Mouse (Mus musculus) large intestine, adult 2 months (tissue): Measurements from ENCODE around the gene Tnik. TPM values are rescaled to one million over a fixed set of nuclear protein-coding genes. Genes with fewer than 3 reads are reported as not detected.

ENCODE experiments used
- DNase-seq: peaks from one replicate; pipeline ENCODE4 v3.0.0-alpha.2; 2012; ENCODE audit warnings: low read depth, low spot score
- WGBS: fragments of 180-500 bp; shearing (Covaris S2); methylation state at CpG from one replicate; pipeline ENCODE4 v1.1.7; 2018; 5-methylcytosine and 5-hydroxymethylcytosine counted together
- polyA plus RNA-seq: library from polyadenylated mRNA; depleted of rRNA; stranded (reverse); fragments of >200 nt; gene quantifications from 2 replicates; pipeline ENCODE4 v1.2.3, GENCODE M21; 2012

Gene Tnik
- polyA plus RNA-seq, 1 experiment = 4.9 TPM

DNA sequence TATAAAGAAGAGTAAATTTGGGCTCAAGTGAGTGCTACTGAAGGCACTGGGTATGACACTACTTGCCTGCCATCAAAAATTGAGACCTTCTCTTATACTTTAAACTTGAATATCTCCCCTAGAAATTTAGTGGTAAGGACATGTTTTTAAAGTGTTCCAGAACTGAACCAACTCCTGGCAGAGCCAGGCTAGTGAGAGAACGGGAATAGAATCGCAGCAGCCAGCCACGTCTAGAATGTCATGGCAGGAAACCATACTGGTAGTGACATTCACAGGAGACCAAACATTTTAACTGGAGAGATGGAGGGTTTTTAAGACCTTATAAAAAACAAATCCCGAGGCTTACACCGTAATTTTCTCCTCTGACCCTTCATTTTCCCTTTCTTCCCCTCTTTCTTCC lies 172.5 kb downstream of the Tnik start:
- 88% methylated on average over 5 of the region's 5 CpGs for WGBS
- DNase-seq = no peak

DNA sequence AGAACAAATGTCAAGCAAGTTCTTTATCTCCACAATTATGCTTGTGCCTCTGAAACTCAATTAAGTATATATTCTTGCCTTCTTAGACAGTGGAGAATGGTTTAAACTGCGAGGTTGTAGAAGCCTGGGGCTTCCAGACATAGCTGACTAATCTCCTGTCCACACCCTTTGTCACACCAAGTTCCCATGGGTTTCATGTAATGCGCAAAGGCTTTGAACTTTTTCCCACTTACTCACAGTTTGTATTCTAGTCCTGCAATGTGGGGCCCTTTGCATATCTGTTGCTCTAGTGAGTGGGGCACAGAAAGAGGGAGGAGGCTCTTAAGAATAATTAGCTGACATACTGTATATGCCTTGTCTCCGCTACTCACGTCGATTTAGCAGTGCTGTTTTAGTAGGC lies 174.4 kb downstream of the Tnik start:
- DNase-seq = no peak
- 86% methylated on average over 5 of the region's 5 CpGs for WGBS

DNA sequence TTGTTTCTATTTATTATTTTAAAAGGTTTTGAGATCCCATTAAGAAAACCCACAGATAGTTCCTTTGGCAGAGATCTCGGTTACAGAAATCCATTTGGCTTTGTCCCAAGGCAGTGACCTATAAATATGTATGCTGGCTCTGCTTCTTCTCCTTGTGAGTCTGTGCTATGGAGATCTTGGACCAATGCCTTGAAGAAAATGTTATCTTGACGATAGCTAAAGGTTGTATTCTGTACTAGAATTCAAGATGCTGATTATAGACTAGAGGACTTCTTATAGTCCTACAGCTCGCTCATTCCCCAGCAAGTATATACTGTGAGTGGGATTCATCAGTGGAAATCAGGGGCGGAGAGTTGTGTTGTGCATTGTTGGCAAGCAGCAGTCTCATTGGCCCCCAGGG lies 178.5 kb downstream of the Tnik start:
- WGBS = 60% methylated on average over 4 of the region's 4 CpGs
- no peak for DNase-seq

DNA sequence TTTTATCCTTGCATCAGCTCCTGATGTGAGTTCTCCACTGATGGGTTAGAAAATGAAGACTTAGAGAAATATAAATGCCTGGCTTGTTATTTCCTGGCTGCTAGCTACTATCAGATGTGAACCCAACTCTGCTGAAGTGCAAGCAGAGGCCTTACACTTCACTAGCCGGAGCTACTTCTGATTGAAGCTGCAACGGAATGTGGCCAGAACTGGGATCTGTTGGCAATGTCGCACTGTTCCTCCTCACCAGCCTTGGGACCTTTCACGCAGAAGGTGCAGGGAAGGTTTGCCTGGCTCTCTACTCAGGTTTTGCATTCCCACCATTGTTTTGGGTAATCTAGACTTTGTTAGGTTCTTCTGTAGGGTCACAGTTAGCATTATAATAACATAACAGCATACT lies 179.1 kb downstream of the Tnik start:
- WGBS = 94% methylated on average over 4 of the region's 4 CpGs
- no peak for DNase-seq

DNA sequence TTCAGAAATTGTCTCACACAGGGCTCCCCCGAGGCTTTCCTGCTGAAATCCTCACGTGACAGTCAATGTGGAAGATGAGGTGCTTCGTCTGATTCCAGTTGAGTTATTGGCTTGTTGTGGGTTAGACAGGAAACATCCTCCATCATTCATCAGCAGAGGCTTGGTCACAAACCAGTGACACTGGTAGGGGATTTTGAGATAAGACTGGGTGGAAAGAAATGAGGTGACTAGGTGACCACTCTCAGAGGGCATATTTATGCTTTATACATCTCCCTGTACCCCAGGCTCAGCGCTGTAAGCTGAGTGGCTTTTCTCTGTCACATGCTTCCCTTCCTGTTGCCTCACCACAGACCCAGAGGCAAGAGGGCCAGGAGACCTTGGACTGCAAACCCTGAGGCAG lies 184.9 kb downstream of the Tnik start:
- no peak for DNase-seq
- 83% methylated on average over 4 of the region's 4 CpGs for WGBS

DNA sequence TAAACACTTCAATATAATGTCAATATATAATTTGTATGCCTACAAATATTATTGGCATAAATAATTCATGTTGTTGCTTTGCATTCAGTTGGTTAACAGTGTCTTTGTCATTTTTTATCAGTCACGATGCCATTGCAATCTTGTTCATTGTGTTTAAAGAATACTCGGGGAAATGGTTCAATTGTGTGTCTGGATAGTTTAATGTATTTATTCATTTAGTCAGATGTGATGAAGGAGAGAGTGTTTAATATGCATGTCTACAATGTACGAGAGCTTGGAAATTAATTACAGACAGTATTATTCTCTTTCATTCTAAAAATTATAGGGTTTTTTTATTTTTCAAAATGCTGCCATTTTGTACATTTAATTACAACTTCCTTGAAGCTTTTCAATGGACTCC lies 190.4 kb downstream of the Tnik start:
- 94% methylated on average over 3 of the region's 3 CpGs for WGBS
- DNase-seq = no peak

DNA sequence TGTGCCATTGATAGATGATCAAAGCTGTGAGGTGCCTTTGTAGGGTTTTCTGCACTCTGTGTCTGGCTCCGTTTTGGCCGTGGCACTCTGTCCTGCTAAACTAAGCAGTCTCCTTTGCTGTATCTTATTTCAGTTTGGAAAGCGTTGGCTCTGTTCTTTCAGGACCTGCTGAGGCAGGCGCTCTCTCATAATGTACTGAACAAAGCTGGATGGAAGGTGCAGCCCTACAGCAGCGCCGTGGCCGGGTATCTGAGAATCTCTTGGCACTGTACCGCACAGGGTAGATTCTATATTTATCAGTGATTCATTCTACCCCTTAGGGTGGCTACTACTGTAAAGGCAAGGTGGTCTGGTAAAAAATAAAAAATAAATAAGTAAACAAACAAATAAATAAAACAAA lies 193.8 kb downstream of the Tnik start:
- WGBS = 86% methylated on average over 8 of the region's 8 CpGs
- DNase-seq = no peak

DNA sequence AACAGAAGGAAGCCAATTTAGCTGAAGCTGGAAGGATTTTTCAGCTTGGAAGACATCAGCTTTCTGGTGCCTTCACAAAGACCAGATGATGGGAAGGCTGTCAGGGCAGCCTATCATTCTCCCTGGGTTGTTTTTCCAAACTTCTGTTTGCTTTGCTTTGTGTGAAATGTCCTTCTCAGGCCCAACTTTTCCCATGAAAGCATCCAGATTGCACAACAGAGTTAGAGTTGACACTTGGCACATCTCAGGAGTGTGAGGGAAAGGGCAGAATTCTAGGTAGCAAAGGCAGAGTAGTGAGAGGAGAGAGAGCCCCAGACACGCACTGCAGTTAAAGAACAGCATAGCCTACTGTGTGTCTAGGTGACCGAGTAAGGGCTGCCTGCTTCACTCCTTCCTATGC lies 194.5 kb downstream of the Tnik start:
- WGBS = 83% methylated on average over 2 of the region's 2 CpGs
- no peak for DNase-seq

DNA sequence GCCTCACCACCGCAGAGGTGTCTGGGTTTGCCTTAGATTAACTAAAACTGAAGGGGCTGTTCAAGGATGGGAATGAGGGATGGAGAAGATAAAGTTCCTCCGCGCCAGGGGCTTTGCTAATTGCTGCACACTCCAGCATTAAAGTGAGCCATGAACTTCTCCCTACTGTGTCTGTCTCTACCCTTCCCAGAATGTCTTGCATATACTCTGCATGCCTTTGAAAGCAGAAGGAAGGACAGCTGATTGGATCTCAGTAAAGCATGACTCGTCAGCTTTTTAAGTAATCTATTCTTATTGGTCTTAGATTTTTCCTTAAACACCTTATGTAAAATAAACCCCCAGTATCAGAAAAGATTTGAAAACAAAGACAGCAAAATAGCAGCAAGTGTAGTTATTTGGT lies 203.7 kb downstream of the Tnik start:
- no peak for DNase-seq

DNA sequence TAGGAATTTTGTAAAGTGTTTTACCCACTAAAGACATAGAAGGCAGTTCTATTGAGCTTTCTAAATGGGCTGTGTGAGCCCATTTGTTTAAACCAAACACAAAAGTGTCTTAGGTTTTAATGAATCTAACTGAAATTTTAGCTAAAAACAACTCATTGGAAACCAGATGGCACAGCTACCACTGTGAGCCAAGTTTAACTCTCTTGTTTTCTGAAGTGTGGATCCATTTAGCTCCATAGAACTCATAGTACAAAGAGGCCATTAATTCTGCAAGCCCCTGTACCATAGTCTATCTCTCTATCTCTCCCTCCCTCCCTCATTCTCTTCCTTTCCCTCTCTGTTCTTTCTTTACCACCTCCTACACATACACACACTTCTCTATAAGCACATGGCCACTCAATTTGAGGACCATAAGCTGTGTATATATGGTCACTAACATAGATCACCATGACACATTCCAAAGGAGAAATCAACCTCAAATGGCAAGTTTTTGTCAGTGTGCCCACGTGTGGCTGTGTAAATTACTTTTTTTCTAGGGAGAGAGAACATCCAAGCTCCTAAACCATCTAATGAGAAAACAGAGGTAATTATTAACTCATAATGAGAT lies 204.2 kb downstream of the Tnik start:
- 27% methylated on average over 1 of the region's 1 CpGs for WGBS
- no peak for DNase-seq

More for the DNA sequence above, 203.7 kb downstream of the Tnik start:
- 93% methylated on average over 4 of the region's 4 CpGs for WGBS

DNA sequence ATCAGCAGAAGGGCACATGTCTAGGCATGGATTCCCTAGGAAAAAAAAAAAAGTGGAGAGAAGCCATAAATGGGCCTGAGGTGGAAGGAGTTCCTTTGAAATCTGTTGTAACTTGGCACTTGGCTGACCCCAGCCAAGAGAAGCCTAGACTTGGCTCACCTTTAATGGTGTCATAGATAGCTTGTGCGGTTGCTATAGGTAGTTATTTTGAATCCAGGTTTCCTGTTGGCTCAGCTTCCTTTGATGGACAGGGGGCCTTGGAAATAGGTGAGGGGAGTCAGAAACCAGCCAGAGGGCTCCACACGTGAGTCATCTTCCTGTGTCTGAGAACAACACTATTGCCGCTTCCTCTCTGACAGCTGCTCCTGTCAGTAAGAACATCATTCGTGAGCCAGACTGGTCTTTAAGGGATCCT lies 204.9 kb downstream of the Tnik start:
- WGBS = 74% methylated on average over 4 of the region's 4 CpGs
- no peak for DNase-seq

DNA sequence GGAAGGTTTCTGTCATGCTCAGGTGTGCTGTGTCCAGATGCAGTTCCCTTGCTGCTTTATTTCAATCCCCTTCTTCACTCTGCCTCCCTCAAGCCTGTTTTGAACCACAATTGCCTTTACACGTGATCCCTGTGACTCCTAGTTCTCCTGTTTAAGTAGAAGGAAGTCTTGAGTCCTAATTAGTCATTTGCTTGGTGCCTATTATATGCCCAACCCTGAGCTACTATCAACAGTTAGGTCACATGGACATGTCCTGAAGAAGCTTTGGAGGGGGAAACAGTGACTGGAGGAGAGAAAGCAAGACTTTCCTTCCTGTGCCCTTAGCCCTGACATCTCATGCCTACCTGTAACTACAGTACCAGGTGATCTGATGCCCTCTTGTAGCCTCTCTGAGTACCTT lies 210.4 kb downstream of the Tnik start:
- no peak for DNase-seq
- WGBS = 60% methylated on average over 1 of the region's 1 CpGs

DNA sequence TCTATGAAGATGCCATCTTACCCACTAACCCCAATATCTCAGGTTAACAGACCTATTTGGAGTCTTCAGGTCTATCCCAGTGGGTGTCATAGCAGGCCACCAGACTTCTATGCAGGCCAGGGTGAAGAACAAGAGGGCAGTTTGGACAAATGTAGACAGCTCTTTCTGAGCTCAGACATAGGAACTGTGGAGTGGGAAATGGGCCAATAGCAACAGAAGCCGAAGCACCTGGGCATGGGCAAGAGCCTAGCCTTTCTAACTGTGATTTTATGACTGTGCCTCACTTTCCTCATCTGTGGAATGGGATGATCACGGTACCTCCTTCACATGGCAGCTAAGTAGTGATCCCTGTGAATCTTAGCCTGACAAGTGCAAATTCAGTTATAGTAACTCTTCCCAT lies 214.4 kb downstream of the Tnik start:
- WGBS = 93% methylated on average over 2 of the region's 2 CpGs
- no peak for DNase-seq

DNA sequence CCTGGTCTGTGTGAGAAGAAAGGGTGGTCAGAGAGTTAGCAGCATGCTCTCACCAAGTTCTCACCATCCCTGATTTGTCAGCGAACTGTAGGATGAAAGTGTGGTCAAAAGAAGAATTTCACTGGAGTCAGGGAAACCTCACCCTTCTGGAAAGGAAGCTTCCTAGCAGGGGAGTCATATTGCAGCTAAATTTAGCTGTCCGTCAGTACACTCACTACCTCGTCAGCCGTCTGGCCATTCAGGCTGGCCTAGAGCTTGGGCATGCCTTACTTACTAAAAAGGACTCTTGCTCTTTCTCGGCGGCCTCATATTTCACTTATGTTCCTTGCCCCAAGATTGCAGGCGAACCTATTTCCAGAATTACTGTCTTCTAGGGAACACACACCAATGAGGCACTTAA lies 222.7 kb downstream of the Tnik start:
- WGBS = 86% methylated on average over 7 of the region's 7 CpGs

DNA sequence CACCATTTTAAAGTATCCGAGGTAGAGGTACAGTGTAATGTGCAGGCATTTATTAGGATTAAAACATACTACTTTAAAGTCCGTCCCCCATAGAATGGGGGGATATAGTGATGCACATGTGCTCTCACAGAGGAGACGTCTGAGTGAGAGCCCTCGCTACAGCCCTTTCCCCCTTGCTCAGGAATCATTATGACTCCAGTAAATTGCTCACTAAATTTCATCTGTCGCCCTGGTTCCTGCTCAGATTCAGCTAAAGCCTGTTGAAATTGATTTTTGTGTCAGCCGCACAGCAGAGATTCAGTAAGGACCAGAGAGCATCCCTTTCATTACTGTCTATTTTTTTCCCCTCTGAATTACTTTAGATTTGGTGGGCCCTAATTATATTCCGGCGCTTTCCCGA lies 224.4 kb downstream of the Tnik start:
- no peak for DNase-seq
- 88% methylated on average over 9 of the region's 9 CpGs for WGBS

More for the DNA sequence above, 222.7 kb downstream of the Tnik start:
- no peak for DNase-seq

DNA sequence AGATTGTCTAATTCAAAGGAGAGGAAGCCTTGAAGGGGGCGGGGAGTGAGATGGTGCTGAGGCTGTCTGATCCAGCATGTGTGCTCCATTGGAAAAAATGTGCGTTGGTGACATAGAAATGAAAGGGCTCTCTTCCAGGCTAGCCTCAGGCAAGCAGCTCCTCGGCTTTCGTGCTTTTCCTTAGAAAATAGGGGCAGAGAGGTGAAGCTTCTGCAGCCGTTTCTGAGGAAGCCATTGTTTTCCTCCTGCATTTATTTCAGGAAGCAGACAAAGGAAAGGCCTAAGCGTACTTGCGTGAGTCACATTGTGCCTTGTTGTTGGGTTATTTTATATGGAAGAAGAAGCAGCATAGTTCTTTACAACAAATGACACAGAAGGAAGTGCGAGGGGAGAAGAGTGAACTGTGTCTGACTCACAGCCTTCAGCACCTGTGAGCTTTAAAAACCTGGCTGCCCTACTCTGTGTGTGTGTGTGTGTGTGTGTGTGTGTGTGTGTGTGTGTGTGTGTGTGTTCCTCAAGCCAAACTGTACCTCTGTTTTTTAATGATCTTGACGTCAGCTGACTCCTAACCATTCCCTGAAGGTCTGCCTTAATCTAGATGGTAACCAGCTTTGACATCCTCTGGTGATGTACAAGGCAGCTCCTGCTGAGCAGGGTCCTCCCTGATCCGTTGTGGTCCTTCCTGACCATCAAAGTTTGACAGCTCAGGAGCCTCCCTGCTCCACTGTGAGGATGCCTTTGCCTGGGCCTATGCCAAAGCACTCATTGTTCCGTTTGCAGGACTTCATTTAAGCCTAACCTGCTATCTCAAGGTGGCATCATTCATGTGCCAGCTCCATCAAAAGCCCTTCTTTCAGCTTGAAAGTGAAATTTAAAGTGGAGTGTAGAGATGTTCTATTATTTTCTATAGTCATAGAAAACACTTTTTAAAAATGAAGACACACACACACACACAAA lies 228.3 kb downstream of the Tnik start:
- no peak for DNase-seq

DNA sequence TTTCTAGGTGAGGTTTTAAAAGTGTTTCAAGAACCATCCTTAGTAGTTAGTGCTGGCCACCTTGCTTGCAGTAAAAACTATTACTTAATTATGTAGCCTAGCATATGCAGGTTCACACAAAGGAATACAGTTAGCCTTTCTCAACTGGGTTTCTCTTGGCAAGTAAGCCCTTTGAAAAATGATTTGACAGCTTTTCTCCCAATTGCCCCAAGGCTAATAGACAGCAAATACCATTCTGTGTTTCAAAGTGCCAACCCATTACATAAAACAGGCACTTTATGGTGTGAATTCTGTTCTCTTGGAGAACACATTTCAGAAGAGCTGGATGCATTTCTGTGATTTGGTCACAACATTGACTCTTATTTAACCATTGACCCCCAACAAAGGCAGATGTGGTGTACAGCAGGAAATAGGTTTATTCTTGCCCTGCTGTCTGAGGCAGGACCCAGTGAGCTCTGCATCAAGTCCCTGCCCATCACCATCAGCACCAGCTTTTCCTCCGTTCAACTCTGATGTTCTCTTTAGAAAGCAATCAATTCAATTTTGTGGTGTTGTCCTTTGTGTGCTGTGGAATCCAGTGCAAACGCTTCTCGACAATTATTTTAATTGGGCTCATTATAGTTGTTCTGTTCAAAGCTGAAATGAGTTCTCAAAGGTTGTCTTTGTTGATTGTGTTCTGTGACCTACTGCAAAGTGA lies 233.9 kb downstream of the Tnik start:
- WGBS = 75% methylated on average over 3 of the region's 3 CpGs
- DNase-seq = no peak

More for the DNA sequence above, 228.3 kb downstream of the Tnik start:
- WGBS = 72% methylated on average over 11 of the region's 11 CpGs

DNA sequence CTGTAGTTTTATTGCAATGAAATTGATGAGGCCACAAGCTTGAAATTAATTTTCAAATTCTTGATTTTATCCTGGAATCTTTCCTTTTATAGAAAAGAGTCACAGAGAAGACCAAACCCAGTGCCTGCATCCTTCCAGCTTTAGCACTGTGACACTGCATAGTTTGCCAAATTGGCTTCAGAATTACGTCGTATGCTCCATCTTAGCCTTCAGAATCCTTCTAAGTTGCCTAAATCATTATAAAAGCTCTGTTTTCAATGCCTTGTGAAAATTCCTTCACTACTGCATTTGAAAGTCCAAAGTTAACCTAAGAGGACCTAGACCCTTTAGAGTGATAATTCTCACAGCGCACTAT lies 234.5 kb downstream of the Tnik start:
- no peak for DNase-seq
- WGBS = 92% methylated on average over 3 of the region's 3 CpGs

DNA sequence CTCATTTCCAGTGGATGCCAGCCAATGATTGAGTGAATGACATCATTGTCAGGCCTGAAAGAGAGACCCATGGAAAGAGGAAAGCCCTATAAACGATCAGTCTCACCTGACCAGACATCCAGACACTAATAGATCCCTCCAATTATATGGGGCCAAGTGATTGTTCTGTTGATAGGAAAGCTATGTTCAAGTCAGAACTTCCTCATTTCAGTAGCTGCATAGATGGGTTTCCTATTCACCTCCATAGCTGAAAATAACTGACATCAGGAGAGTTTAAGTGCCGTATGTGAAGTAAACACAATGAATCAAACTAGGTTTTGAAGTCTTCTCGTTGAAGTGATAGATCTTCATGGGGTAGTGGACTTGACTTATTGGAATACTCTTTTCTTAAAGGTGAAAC lies 239.7 kb downstream of the Tnik start:
- WGBS = 74% methylated on average over 3 of the region's 3 CpGs
- DNase-seq = no peak

DNA sequence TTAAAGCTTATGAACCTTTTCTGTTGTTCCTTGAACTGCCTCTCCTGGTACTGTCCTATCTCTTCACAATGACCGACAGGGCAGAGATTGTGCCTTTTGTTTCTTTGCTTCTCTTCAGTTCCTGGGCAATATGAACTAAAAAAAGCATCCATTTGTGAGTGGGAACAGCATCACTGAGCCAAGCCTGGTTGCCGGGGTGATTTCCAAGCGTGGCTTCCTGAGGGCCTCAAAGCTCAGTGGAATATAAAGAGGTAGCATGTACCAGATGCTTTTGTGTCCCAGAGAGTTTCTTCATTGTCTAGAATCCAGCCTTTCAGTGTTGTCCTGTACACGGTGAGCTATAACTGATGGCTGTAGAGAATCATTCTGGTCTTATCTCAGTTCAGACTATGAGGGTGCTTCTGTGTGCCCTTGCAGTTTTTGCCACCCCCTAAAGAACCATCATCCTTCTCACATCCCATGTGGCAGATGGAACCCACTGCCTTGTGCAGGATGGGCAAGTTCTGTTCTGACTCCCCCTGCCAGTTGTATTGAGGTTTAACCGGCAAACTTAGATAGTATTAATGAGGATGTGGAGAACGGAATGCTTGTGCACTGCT lies 246.4 kb downstream of the Tnik start:
- no peak for DNase-seq
- WGBS = 84% methylated on average over 6 of the region's 6 CpGs
